Mouse (Mus musculus) layer of hippocampus, postnatal 36 days (tissue): ENCODE results near the gene Mospd3. TPM values are rescaled to one million over a fixed set of nuclear protein-coding genes. Genes with fewer than 3 reads are reported as not detected.

Source experiments
- DNase-seq, 2 experiments: peaks; one replicate each; pipeline ENCODE4 v3.0.0; 2022
- total RNA-seq, 2 experiments: library from RNA; stranded (reverse); gene quantifications; 2 replicates each; pipeline ENCODE4 v1.2.3; 2021

Mospd3 gene
- total RNA-seq, result 10 to 100 TPM; 26.0 to 27.4 TPM

DNA sequence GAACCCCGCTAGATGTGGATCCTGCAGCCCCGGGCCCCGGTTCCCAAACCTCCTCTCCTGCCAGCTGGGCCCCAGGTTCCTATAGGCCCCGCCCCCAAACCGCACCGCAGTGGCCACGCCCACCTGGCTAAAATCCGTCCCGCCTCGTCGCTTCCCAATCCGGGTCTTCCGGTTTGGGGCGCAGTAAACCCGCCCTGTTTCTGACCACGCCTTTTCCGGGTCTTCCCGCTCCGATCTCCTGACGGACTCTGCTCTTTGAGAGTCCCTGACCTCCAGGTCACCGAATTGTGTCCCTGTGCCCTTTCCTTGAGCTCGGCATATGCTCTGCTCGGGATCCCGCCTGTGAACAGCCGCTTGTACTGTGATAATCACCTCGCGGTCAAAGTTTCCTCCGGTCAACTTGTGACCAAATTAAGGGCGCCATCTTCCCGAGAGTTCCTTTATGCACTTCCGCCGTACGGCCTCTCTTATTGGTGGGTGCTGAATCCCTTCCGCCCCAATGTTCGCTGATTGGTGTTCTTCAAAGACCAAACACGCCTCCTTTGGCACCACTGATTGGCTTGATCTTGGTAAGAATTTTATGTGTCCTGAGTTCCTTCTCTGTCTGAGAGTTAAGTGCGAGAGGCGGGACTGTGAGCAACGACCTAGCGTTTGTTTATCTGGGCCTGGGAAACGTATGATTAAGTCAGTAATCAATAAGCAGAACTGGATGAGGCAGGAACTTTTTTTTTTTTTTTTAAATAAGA is at the start of gene Mospd3:
TSS of gene Mospd3 (minus strand) at position 440 of the 746 bp plus-strand sequence.
- peak; percentile 95 for DNase-seq

DNA sequence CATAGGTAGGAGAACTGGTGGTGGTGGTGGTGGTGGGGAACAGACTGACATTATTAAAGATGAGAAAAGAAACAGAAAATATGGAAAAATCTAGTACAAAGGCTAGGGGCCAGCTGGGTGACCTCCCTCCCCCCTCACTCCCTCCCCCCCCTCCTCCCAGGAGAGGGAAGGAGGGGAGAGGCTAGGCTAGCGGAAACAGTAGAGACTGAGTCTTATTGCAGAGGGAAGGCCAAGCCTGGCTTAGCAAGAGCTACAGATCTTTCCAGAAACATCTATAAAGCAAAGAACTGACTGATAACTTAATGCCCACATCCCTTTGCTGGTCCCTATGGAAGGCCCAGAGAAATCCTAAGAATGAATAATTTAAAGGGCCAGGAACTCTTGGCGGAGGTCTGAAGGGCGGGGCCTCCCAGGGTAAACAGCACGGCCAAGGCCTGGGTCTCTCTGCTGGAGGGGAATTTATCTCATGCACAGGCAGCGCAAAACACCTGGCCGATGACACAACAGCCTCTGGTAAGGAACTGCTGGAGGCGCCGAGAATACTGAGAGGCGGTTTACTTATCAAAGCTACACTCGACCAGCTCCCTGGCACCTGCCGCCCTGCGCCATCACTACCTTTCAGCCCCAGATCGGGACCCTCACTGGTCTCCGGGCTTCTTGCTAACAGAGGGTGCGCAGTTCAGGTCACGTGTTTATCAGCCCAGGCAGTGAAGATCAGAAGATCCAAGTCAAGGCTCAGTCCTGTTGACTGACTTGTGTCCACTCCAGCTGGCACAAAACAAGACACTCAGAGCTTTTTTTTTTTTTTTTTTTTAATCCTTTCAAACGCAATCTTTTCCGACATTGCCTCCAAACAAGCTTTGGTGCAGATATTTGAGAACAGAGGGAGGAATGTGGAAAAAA is 49.1 kb upstream of the Mospd3 start:
- DNase-seq, result no peak

DNA sequence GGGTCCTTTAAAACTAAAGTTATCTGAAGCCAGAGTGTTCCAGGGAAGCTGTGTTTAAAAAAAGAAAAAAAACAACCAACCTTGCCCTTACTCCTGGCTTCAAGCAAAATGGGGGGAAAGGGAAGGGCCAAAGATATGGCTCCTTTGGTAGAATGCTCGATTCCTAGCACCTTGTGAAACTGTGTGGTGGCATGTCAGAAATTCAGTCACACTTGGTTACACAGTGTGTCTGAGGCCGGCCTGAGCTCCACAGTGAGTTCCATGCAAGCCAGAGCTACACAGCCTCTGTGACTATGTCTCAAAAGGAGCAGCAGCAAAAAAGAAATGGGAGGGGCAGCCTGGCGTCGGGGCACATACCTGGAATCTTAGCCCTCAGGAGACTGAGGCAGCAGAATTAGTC is 48.4 kb upstream of the Mospd3 start:
- DNase-seq, result no peak

DNA sequence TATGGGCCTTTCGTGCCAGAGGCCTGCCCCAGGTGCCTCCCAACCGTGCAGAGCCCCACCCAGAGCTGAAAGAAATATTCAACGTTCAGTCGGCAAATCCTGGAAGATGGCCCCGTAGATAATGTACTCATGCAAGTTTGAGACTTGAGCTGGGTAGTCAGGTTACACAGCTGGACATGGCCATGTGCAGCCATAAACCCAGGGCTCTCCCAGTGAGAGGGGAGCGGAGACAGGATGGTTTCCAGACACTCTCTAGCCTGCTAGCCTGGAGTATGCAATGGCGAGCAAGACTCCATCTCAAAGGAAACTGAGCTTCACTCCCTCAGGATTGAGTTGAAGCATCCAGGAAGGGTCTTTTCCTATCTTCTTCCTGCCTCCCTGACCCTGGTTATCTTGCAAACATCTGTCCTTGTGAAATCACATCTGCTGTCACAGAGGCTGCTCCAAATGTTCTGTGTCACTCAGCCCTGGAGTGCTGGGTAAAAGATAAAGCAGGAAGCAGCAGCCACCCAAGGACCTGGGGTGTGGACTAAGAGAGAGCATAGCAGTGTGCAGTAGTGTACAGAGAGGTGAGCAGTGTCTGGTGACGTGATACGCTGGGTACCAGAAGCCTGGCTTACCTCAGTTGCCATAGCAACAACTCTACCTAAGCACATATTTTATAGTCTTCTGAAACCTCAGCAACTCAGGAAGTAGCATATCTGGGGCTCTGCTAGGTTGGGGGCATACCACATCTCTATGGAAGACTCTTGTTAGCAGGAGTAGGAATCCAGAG is 47.2 kb upstream of the Mospd3 start:
- no peak for DNase-seq

DNA sequence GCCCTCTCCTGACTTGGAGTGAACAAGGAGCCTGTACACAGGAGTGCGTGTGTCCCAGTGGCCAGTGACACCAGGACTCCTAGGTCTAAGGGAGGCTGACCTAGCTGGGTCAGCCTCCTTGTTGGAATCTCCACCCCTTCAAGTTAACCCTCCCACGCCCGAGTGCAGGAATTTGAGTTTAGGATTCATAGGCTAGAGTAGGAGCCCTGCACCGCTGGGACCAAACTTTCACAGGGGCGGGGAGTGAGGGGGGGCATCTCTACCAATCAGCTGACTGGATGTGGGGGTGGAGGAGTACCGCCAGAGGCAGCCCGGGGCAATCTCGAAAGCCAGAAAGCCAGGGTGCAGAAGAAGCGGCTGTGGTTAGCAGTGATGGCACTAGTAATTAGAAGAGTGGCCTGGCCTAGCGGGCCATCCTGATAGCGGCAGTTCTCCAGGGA is 44.8 kb upstream of the Mospd3 start, which contains the start of gene Irs3:
TSS of gene Irs3 (minus strand) at position 63 of the 440 bp plus-strand sequence.
- DNase-seq, result no peak

DNA sequence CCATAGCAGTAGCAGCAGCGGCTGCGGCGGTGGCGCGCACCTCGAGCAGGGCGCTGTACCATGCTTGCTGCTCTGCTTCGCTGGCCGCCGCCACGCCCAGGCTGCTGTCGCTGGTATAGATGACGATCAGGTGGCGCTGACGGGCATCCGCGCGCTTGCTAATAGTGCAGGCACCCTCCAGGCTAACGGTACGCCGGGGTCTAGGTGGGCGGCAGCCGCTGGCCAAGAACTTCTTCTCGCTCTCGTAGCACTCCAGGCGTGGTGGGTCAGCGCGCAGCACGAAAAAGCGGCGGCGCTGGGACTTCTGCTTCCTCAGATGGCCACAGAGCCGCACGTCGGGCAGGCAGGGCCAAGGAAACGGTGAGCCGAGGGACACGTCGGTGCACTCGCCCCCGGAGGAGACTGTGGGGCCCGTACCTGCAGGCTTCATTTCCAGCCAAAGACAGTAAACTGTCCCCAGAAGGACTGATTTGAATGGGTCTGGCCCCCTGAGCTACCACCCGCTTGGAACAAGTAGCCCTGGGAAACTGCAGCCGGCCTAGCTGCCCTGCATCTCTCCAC is 44.3 kb upstream of the Mospd3 start:
- DNase-seq, result no peak

DNA sequence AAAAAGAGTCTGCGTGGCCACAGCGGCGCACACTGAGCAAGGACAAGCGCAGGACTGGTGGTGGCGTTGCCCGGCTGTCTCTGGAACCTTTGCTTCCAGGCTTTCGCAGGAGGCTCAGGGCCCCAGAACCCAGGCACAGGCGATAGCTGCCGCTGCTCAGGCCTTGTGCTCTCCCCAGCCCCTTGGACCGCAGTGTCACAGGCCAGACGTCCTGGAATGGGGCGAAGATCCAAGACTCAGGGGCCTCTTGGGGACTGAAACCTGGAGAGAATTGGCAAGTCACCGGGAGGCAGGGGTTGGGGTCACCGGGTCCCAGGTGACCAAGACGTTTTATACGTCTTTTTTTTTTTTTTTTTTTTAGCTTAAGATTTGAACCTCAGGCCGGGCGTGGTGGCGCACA is 43.6 kb upstream of the Mospd3 start:
- DNase-seq, result no peak

DNA sequence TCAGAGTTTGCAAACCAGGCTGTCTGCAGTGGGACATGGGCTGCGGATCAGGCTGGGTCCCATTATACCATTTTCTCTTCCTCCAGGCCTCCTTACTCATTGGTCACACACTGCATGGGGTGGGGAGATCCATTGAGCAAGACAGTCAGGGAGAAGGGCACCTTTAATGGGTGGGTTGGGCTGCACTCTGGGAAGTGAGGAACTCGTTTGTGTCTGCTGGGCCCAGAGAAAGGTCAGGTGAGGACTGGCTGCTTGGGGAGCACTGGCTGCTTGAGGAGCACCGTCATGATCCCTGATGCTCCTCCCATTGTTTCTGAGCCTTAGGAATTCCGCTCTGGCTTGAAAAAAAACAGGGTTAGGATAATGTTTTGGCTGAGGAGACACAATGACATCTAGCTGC is 42.0 kb upstream of the Mospd3 start:
- DNase-seq, result no peak

DNA sequence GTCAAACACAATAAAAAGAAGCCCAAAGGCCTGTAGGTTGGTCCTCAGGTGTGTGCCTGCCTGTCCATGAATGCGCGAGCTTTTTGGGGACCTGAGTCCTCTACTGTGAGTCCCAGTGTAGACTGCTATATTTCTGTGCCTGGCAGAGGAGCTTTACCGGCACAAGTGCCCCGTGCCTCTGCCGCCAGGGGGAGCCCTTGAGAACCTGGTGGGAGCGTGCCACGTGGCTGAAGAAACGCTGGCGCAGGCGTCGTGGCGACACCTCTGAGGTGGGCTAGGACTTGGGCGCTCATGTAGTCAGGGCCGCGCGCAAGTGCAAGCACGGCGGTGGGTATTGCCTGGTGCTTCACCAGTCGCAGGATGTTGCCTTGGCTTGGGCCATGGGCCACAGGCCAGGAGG is 40.2 kb upstream of the Mospd3 start, which contains the start of gene Sap25:
TSS of gene Sap25 (plus strand) at position 281 of the 400 bp plus-strand sequence.
- no peak for DNase-seq

DNA sequence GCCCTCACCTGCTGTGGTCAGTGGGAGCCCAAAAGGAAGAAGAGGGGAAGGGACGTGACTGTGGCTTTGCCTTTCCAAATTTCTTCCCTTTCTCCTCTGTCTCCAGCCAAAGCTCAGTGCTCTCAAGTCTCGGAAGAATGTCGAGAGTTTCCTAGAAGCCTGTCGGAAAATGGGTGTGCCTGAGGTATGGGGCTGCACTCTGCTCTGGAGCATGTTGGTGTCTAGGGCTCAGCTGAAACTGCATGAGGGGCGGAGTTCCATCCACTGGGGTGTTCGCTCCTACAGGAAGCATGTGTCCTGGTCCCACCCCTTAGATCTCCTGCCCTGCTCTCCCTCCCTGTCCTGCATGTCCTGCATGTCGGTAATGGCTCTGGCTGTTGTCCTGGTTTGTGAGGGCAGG is 38.6 kb upstream of the Mospd3 start:
- no peak for DNase-seq

DNA sequence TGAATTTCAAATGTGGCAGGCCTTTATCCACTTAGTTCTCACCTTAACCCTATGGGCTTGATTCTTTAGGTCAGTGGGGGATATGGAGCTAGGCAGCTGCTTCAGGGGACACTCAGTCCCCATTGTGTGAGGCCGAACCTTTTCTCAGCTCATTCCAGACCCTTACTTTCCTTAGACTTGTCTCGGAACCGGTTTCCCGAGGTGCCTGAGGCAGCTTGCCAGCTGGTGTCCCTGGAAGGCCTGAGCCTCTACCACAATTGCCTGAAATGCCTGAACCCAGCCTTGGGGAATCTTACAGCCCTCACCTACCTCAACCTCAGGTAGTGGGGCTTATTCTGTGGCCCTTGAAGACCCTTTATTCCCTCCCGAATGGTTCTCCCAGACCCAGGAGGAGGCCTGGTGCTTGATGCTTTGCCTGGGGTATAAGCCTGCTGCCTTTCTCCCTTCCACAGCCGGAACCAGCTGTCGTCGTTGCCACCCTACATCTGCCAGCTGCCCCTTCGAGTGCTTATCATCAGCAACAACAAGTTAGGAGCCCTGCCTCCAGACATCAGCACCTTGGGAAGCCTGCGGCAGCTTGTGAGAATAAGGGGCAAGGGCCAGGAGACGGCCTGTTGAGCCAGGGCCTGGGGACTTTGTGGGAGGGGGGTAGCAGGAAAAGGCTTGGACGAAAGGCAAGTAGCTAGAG is 32.7 kb upstream of the Mospd3 start:
- DNase-seq, result no peak

DNA sequence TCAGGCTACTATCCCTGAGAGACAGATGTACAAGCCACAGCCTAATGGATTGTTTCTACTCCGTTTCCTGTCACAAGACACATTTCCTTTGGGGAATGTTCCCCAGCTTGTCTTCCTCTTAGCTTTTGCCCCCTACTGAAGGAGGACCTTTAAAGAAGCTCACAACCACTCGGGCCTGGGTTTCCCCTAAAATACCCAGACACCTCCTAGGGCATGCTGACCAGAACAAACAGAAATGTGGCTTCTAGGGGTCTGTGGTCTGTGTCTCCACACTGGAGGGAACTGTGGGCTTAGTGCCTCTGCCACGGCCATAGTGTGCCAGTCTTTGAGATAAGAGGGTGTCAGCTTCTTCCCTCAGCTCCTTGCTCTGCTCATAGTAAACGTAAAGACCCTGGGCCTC is 30.7 kb upstream of the Mospd3 start:
- no peak for DNase-seq

DNA sequence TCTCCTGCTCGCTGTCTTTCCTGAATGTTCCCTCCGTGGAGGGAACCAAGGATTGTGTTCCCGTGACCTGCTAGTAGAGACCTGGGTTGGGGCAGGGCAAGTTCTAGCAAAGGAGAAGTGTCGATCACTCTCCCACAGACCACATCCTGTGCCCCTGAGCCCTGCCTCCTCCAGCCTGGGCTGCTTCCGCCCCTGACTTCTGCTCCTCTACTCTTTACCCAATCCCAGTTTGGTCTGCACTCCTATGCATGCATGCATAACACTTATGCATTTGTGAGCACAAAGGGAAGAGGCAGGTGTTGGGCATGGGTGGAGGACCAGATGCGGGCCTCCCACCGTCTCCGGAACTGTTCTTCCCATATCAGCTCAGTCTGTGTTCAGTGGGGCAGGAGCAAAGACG is 30.3 kb upstream of the Mospd3 start:
- peak; percentile 31 to 45 for DNase-seq

DNA sequence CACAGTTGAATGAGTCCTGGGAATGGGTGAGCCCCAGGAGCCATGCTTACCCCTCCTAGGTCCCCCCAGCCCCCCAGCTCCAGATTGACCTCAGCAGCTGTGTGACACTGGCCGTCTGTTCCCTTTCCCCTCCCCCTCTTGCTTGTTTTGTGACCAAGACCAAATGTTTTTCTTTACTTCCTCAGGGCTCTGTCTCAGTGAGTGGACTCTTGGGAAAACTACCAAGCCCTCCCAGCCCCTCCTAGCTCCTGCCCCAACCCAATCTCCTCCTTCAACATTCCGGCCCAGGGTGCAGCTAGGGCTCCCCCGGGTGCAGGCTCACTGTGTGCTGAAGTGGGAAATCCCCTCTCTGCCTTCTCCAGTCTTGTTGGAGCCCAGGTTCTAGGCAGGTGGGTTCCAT is 29.7 kb upstream of the Mospd3 start:
- no peak for DNase-seq

DNA sequence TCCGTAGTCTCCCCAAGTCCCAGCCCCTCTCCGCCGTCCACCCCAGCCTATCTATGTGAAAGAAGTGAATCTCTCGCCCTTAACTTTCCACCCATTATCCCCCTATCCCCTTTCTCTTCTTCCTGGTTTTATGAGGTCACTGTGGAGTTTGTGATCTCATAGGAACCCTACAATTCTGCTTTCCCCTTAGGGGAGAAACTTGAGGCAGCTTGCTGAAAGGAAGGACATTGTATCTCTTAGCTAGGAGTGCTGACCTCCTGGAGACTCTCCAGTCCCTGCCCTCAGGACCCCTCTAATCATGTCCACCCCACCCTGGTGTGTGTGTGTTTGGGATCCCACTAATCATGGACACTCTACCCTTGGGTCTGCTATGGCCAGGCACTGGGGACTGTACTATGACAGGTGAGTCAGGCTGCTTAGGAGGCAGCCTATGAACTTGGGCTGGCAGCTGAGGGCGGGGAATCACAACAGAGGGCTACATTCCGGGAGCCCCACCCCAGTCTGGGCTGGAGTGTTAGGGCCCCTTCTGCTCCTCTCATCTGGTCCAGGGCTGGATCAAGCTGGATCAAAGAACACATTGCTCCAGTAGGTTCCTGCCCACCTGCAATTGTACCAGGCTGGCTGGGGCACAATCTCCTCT is 29.2 kb upstream of the Mospd3 start:
- DNase-seq, result no peak

DNA sequence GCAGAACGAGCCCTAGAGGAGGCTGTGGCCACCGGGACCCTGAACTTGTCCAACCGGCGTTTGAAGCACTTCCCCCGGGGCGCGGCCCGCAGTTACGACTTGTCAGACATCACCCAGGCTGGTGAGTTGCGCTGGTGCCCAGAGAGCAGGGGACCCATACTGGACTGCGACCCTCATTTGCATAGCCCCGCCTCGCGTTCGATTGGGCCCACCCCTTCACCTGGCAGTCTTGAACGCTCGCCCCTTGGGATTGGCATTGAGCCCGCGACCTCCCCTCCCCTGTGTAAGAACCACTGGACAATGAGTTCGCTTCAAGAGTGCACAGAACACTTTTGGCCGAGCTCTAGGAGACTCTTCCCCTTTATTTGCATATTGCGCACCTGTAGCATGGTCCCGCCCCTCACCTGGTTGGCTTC is 28.5 kb upstream of the Mospd3 start:
- no peak for DNase-seq

DNA sequence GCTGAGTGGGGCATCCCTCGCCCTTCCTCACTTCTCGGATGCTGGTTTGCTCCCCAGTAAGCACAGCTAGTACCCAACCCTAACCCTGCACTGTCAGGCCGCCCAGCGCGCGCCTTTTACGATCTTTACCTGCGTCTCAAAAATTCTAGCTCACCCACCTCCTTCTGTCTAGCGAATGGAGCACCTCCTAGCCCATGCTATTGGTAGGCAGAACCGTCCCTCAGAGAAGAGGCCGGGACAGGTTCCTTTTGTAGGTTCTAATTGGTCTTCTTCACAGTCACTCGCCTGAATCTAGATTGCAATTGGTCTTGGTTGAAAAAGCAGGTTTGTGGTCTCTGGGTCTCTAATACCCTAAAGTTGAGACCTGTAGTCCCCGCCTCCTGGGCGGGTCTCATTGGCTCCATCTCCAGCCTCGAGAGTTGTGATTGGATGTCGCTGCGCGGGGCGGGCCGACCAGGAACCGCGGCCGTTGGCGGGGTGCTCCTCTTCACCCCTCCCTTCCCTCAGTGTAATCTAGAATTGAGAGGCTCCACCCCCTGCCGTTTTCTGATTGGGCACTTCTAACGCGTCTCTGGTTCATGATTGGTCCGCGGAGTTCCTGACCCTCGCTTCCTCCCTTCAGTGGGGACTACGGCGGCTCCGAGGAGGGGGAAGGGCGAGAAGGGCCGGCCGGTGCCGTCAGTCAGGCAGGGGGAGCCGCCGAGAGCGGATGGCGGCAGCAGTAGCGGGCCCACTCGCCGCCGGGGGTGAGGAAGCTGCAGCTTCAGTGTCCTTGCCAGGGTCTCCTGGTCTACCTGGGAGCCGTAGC is 27.8 kb upstream of the Mospd3 start, which contains the start of the genes Fbxo24, Lrch4 and Gm20605:
TSS of gene Fbxo24 (minus strand) at position 505 of the 808 bp plus-strand sequence.
TSS of gene Lrch4 (plus strand) at position 624 of the 808 bp plus-strand sequence.
TSS of gene Gm20605 (plus strand) at position 678 of the 808 bp plus-strand sequence.
- peak; percentile 98 for DNase-seq

DNA sequence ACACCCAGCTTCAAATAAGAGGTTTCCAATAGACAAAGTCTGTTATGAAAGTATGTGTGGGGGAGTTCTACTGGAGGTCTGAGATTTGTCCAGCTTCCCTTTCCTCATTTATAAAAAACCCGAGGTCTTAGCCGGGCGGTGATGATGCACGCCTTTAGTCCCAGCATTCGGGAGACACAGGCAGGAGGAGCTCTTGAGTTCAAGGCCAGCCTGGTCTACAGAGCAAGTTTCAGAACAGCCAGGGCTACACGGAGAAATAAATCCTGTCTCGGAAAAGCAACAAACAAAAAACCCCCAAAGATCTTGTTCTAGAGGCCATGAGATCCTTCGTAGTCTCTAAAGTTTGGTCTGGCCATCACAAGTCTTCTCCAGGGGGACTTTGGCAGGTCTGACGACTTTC is 27.1 kb upstream of the Mospd3 start:
- no peak for DNase-seq

DNA sequence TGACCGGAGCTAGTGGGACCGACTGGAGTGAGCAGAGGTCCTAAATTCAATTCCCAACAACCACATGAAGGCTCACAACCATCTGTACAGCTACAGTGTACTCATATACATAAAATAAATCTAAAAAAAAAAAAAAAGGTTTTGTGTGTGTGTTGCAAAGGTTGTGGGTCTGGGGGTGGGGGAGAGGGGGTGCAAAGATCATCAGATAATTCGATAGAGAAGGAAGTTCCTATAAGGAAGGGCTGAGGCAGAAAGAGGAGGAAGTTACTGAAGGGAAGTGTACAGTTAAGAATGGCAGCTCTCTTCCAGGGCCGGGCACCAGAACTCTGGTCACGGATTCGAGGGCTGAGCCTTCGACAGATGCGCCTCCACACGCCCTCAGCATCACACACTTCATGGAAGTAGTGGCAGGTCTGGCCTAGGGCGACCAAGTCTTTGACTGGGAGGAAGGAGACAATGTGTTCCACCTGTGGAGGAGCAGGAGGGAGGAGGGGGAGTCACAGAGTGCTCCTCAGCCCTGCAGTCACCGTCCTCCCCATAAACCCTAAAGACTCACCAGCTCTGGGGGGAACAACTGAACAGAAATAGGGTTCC is 23.2 kb upstream of the Mospd3 start:
- no peak for DNase-seq

DNA sequence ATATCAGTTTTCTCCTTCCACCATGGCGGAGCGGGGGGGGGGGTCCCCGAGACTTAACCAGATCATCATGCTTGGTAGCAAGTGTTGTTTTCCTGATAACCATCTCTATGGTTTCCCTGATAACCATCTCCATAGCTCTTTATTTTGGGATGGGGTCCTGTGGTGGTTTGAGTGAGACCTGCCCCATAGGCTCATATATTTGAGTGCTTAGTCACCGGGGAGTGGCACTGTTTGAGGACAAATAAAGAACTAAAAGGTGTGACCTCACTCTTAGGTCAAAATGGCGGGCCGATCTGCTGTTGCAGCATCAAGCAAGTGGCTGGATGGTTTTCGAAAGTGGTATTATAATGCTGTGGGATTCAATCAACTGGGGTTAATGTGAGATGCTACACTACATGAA is 14.5 kb upstream of the Mospd3 start:
- DNase-seq, result no peak
